10 mouse cellular contexts compared by ENCODE assay signal in the genomic region with DNA sequence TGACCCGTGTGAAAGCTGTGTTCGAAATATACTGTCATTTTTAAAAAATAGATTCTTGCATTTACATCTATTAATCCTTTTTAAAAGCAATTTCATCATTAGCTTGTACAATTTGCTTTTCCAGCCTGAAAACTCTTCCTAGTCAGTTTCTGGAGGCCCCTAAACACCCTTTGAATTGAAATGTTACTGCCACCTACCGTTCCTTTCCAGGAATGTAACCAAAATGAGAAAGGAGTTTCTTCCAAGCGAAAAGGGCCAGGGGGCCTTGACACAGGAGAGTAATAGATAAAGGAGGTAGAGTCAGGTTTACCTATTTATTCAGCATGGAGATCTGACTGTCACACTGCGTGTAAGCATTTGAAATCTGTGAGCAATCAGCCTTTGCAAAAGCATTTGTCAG.
DNase-seq lines count a peak whose midpoint lies in the region; ATAC-seq and TF ChIP-seq lines count a peak whose summit lies in the region.
"Had no signal": no experiment of that assay in that cellular context is flagged by ENCODE, and none has a peak within 500 bp of the region (broad histone marks: within the 10 kb centered on the region; RNA-seq: fewer than 3 reads in every experiment).

No protein-coding gene starts in this region.

- no peaks in the 10 kb centered on the region for H3K4me1 ChIP-seq in thymus, adult 2 months (replicated peaks; ENCODE audit: control insufficient read depth, insufficient read depth, low read length)
- H3K4me1 ChIP-seq in heart, embryonic 13.5 days, result peaks cover 25% of the 10 kb centered on the region
- H3K4me1 ChIP-seq in neural tube, embryonic 14.5 days (ENCODE audit: control insufficient read depth, insufficient read depth, low read length), result peaks cover 6% of the 10 kb centered on the region; the same call in 1 of the 2 replicates
- H3K4me1 ChIP-seq: liver, embryonic 13.5 days had no signal

- H3K4me2 ChIP-seq in heart, embryonic 13.5 days, result no peak overlapping the region
- no peak overlapping the region for H3K4me2 ChIP-seq in neural tube, embryonic 14.5 days (ENCODE audit: low read depth, low read length)
- H3K4me2 ChIP-seq: liver, embryonic 13.5 days had no signal

- 0 out of 2 replicates have a peak overlapping the region, but pooled peaks have one; percentile 28 for H3K9ac ChIP-seq in heart, embryonic 13.5 days
- H3K9ac ChIP-seq in neural tube, embryonic 14.5 days (replicated peaks; ENCODE audit: low read depth, low read length), result no peak overlapping the region
- H3K9ac ChIP-seq: liver, embryonic 13.5 days had no signal

- no peaks in the 10 kb centered on the region for H3K36me3 ChIP-seq in thymus, adult 2 months (ENCODE audit: control insufficient read depth, insufficient read depth, low read length)
- H3K36me3 ChIP-seq in heart, embryonic 13.5 days, result no peaks in the 10 kb centered on the region
- no peaks in the 10 kb centered on the region for H3K36me3 ChIP-seq in neural tube, embryonic 14.5 days (ENCODE audit: control insufficient read depth, insufficient read depth, low read length)
- H3K36me3 ChIP-seq: liver, embryonic 13.5 days had no signal

- 47% methylated on average over 5 of the region's 5 CpGs for WGBS in thymus, adult 2 months
- 23% methylated on average over 5 of the region's 5 CpGs for WGBS in heart, embryonic 13.5 days
- WGBS in neural tube, embryonic 14.5 days, result 15% methylated on average over 5 of the region's 5 CpGs

- peak; percentile 64 for DNase-seq in adrenal gland, postnatal 10 days
- no peak for DNase-seq in adrenal gland, postnatal 25 days
- peak; percentile 2 for DNase-seq in thymus, adult 2 months
- no peak for DNase-seq in thymus, postnatal 25 days
- DNase-seq in layer of hippocampus, adult 9-11 months, result peak; percentile 32
- DNase-seq in yolk sac, embryonic 10.5 days (ENCODE audit: low spot score), result no peak
- DNase-seq: liver, embryonic 13.5 days had no signal

- no peak for TF ChIP-seq CTCF in thymus, adult 2 months (IDR thresholded peaks at IDR 0.05; ENCODE audit: borderline replicate concordance, control insufficient read depth, extremely low read depth, insufficient read depth, low read length, poor library complexity)

- ATAC-seq in heart, embryonic 13.5 days (ENCODE audit: extremely low read depth, insufficient number of reproducible peaks, low FRiP score, low TSS enrichment), result no peak
- ATAC-seq in neural tube, embryonic 14.5 days (ENCODE audit: low read depth), result peak; percentile 67; the same call in 1 of the 2 replicates

- H3K27me3 ChIP-seq in thymus, adult 2 months (ENCODE audit: control insufficient read depth, insufficient read depth, low read length), result no peaks in the 10 kb centered on the region
- H3K27me3 ChIP-seq in heart, embryonic 13.5 days (replicated peaks), result no peaks in the 10 kb centered on the region
- H3K27me3 ChIP-seq in neural tube, embryonic 14.5 days (ENCODE audit: control insufficient read depth, insufficient read depth, low read length), result no peaks in the 10 kb centered on the region
- H3K27me3 ChIP-seq: liver, embryonic 13.5 days had no signal

- H3K4me3 ChIP-seq in thymus, adult 2 months (ENCODE audit: control insufficient read depth, insufficient read depth, low read length), result no peak overlapping the region
- no peak overlapping the region for H3K4me3 ChIP-seq in heart, embryonic 13.5 days
- no peak overlapping the region for H3K4me3 ChIP-seq in neural tube, embryonic 14.5 days (ENCODE audit: low read depth, low read length)
- H3K4me3 ChIP-seq: erythroblast, embryonic 14.5 days; liver, embryonic 13.5 days had no signal

- no peak overlapping the region for H3K27ac ChIP-seq in thymus, adult 2 months (ENCODE audit: control insufficient read depth, insufficient read depth, low read length)
- peak overlapping the region; percentile 28; the same call in 1 of the 2 replicates for H3K27ac ChIP-seq in heart, embryonic 13.5 days (replicated peaks)
- no peak overlapping the region; the same call in 1 of the 2 replicates for H3K27ac ChIP-seq in neural tube, embryonic 14.5 days (ENCODE audit: low read depth, low read length)
- H3K27ac ChIP-seq: liver, embryonic 13.5 days had no signal

- no peaks in the 10 kb centered on the region for H3K9me3 ChIP-seq in heart, embryonic 13.5 days
- H3K9me3 ChIP-seq in neural tube, embryonic 14.5 days (ENCODE audit: control insufficient read depth, low read length), result no peaks in the 10 kb centered on the region
- H3K9me3 ChIP-seq: liver, embryonic 13.5 days had no signal

- no peak for TF ChIP-seq POLR2A in thymus, adult 2 months (IDR thresholded peaks at IDR 0.05; ENCODE audit: control insufficient read depth, extremely low read depth, insufficient read depth, low read length, poor library complexity)

Comparison
In these comparisons a context has a peak if more than half of its experiments do, and no peak if none do; other contexts are left out.
1. DNase-seq: peak in adrenal gland, postnatal 10 days (single experiment), thymus, adult 2 months (single experiment) and layer of hippocampus, adult 9-11 months (single experiment); none in adrenal gland, postnatal 25 days (single experiment), thymus, postnatal 25 days (single experiment) and yolk sac, embryonic 10.5 days (single experiment).